Mouse (Mus musculus) lung, adult 2 months (tissue): ENCODE measurements around the gene Gse1. TPM values are rescaled to one million over a fixed set of nuclear protein-coding genes. Genes with fewer than 3 reads are reported as not detected.

Source experiments
- DNase-seq: peaks from one replicate; pipeline ENCODE4 v3.0.0; 2022
- H3K4me1 ChIP-seq: fragments of 200-500 bp; 2 replicates; pipeline ENCODE4 v1.6.1; 2011; ENCODE audit warnings: low read length; ENCODE audit not compliant: control insufficient read depth, insufficient read depth
- H3K4me3 ChIP-seq: fragments of 200-500 bp; replicated peaks from 2 replicates; pipeline ENCODE3; 2011; ENCODE audit warnings: low read depth, mild to moderate bottlenecking, control low read depth, low read length; ENCODE audit errors: extremely low read depth
- CTCF ChIP-seq: fragments of 200-500 bp; IDR thresholded peaks from 2 replicates; pipeline ENCODE4 v1.5.1; 2011; ENCODE audit warnings: mild to moderate bottlenecking, low read length, control low read depth; ENCODE audit not compliant: insufficient read depth
- POLR2A ChIP-seq: fragments of 200-500 bp; IDR thresholded peaks from 2 replicates; pipeline ENCODE4 v1.6.1; 2011; ENCODE audit warnings: low read depth, mild to moderate bottlenecking, control low read depth, low read length, borderline replicate concordance; ENCODE audit errors: extremely low read depth
- WGBS: fragments of 180-500 bp; shearing (Covaris S2); methylation state at CpG from one replicate; pipeline ENCODE4 v1.1.7; 2018; 5-methylcytosine and 5-hydroxymethylcytosine counted together
- polyA plus RNA-seq: library from polyadenylated mRNA; depleted of rRNA; stranded (reverse); fragments of >200 nt; gene quantifications from 2 replicates; pipeline ENCODE4 v1.2.3, GENCODE M21; 2012

The Gse1 gene
- polyA plus RNA-seq, 1 experiment: 35.6 TPM

- no peak overlapping the region for H3K4me3 ChIP-seq
- TF ChIP-seq POLR2A: no peak
- TF ChIP-seq CTCF: no peak
- 74% methylated on average over 16 of the region's 16 CpGs for WGBS
- DNase-seq: no peak
- peaks cover 20% of the 10 kb centered on the region for H3K4me1 ChIP-seq
Observed at GRCm38 (mm10) chr8:120530954-120531656, 302.8 kb downstream of the Gse1 start.

GRCm38 (mm10) chr8:120531775-120532516, 303.7 kb downstream of the Gse1 start:
- WGBS: 68% methylated on average over 10 of the region's 10 CpGs
- Histone ChIP-seq H3K4me1 (peaks cover 16% of the 10 kb centered on the region), H3K4me3 (no peak overlapping the region)
- no peak for DNase-seq
- TF ChIP-seq POLR2A (no peak), CTCF (no peak)

GRCm38 (mm10) chr8:120532517-120533215, 304.4 kb downstream of the Gse1 start:
- 34% methylated on average over 29 of the region's 29 CpGs for WGBS
- H3K4me1 ChIP-seq: peaks cover 16% of the 10 kb centered on the region

GRCm38 (mm10) chr8:120533380-120533779, 305.1 kb downstream of the Gse1 start:
- WGBS: 86% methylated on average over 3 of the region's 3 CpGs
- Histone ChIP-seq H3K4me3 (no peak overlapping the region), H3K4me1 (peaks cover 16% of the 10 kb centered on the region)
- TF ChIP-seq POLR2A (no peak), CTCF (no peak)
- DNase-seq: no peak

More at GRCm38 (mm10) chr8:120532517-120533215, 304.4 kb downstream of the Gse1 start:
- H3K4me3 ChIP-seq: no peak overlapping the region
- no peak for DNase-seq
- TF ChIP-seq CTCF: no peak
- no peak for TF ChIP-seq POLR2A

DNA sequence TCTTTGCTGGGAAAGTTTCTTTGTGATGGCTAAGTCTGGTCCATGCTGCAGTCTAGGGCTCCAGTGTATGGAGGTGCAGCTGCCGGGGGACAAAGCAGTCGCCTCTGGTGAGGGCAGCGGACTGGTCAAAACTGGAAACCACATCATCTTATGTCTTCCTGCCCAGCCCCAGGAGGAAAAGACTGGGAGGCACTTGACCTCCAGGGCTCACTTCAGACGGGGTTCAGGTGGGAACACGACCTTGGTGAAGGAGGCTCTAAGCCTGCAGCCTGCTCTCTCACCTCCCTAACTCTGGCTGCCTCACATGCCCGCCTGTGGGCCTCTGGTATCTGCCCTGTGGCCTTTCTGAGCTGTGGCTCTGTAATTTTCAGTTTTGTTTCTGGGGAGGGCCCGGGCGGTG, 305.8 kb downstream of the Gse1 start:
- H3K4me3 ChIP-seq: no peak overlapping the region
- peaks cover 16% of the 10 kb centered on the region for H3K4me1 ChIP-seq
- 45% methylated on average over 8 of the region's 8 CpGs for WGBS
- no peak for DNase-seq
- TF ChIP-seq POLR2A (no peak), CTCF (no peak)

- peak; percentile 81 for DNase-seq
- 28% methylated on average over 14 of the region's 14 CpGs for WGBS
- peaks cover 17% of the 10 kb centered on the region for H3K4me1 ChIP-seq
Observed at GRCm38 (mm10) chr8:120534504-120535368, 306.5 kb downstream of the Gse1 start.

DNA sequence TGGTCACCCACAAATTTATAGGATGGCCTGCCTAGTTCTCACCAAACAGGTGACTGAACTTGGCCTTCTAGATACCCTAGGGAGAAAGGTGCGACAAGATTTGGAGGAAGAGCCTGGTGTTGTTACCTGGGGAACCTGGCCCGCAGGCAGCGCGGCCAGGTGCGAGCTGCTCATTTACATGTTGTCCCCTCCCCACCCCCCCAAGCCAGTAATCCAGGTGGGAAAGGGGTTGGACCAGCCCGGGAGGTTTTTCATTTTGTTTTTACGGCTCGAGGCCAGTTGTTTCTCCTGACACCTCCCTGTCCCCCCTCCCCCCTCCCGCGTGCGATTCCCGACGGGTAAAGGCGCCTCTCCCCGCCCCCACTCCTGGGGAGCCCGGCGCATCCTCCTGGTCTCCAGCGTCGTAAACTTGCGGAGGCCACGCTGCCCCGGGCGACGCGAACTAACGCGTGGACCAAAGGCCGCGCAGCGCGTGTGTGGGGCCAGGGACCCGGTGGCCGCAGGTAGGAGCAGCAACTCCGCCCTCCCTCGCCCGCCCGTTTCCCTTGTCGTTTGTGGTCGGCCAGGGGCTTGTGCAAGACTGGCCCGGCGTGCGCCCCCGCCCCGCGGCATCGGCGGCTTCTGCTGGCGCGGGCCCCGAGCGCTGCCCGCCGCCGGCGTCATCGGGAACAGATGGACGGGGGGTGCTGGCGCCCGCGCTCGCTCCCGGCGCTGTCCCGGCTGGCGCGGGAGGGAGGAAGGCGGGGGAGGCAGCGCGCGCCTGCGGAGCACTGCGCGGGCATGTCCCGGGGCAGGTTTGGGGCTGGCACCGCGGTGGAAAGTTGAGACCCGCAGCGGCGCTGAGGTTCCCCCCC, 307.4 kb downstream of the Gse1 start:
- H3K4me1 ChIP-seq: peaks cover 22% of the 10 kb centered on the region
- DNase-seq: peak; percentile 64
- WGBS: 2% methylated on average over 71 of the region's 79 CpGs
- peak overlapping the region; percentile 47 for H3K4me3 ChIP-seq
- TF ChIP-seq CTCF: no peak
- no peak for TF ChIP-seq POLR2A

More at GRCm38 (mm10) chr8:120534504-120535368, 306.5 kb downstream of the Gse1 start:
- peak; percentile 100 for TF ChIP-seq CTCF
- TF ChIP-seq POLR2A: no peak
- no peak overlapping the region for H3K4me3 ChIP-seq

GRCm38 (mm10) chr8:120536306-120537206, 308.3 kb downstream of the Gse1 start:
- peak; percentile 70 for DNase-seq
- Histone ChIP-seq H3K4me3 (peak overlapping the region; percentile 47), H3K4me1 (peaks cover 22% of the 10 kb centered on the region)
- TF ChIP-seq CTCF (no peak), POLR2A (no peak)
- under 1% methylated on average over 59 of the region's 61 CpGs for WGBS
